Mouse (Mus musculus) stomach, postnatal 0 days (tissue): ENCODE results near the gene Mfsd14a.

Source experiments
- CTCF ChIP-seq: IDR thresholded peaks from 2 replicates; pipeline ENCODE4 v1.5.1; 2016; ENCODE audit warnings: antibody characterized with exemption, low read depth, mild to moderate bottlenecking, moderate library complexity
- EP300 ChIP-seq: optimal IDR thresholded peaks from 2 replicates; pipeline ENCODE3; 2016; ENCODE audit warnings: antibody characterized with exemption

GRCm38 (mm10) chr3:116599705-116600104, 62.8 kb downstream of the Mfsd14a start:
- TF ChIP-seq EP300 (no peak), CTCF (no peak)
